Mouse (Mus musculus): ENCODE results near the gene Sh3bp5. TPM values are rescaled to one million over a fixed set of nuclear protein-coding genes. Genes with fewer than 3 reads are reported as not detected.

The Sh3bp5 gene
- total RNA-seq, 2 experiments from 2014 or later: 120 to 125 TPM

- DNase-seq (ENCODE audit: low spot score in 2 of 2): no peak
Observed at GRCm38 (mm10) chr14:31345367-31345766, 90.5 kb downstream of the Sh3bp5 start.

- DNase-seq (ENCODE audit: low spot score in 2 of 2): no peak
Observed at GRCm38 (mm10) chr14:31343241-31343640, 92.6 kb downstream of the Sh3bp5 start.

- no peak for DNase-seq (ENCODE audit: low spot score in 2 of 2)
Observed at GRCm38 (mm10) chr14:31337947-31338346, 97.9 kb downstream of the Sh3bp5 start.

GRCm38 (mm10) chr14:31337406-31337805 is 98.5 kb downstream of the Sh3bp5 start:
- DNase-seq (ENCODE audit: low spot score in 2 of 2): no peak

GRCm38 (mm10) chr14:31336369-31337155 is 99.3 kb downstream of the Sh3bp5 start, which contains the start of gene Capn7:
TSS of gene Capn7 (plus strand) at chr14:31336638.
- DNase-seq (ENCODE audit: low spot score in 2 of 2): peak; percentile 99

GRCm38 (mm10) chr14:31335765-31336164 is 100.1 kb downstream of the Sh3bp5 start:
- DNase-seq (ENCODE audit: low spot score in 2 of 2): no peak

- DNase-seq (ENCODE audit: low spot score in 2 of 2): no peak
Observed at GRCm38 (mm10) chr14:31330957-31331356, 104.9 kb downstream of the Sh3bp5 start.

- DNase-seq (ENCODE audit: low spot score in 2 of 2): no peak
Observed at GRCm38 (mm10) chr14:31329741-31330140, 106.1 kb downstream of the Sh3bp5 start.

GRCm38 (mm10) chr14:31327681-31328080 is 108.2 kb downstream of the Sh3bp5 start:
- no peak for DNase-seq (ENCODE audit: low spot score in 2 of 2)

GRCm38 (mm10) chr14:31327196-31327595 is 108.7 kb downstream of the Sh3bp5 start:
- DNase-seq (ENCODE audit: low spot score in 2 of 2): no peak

- DNase-seq (ENCODE audit: low spot score in 2 of 2): no peak
Observed at GRCm38 (mm10) chr14:31326770-31327169, 109.1 kb downstream of the Sh3bp5 start.

GRCm38 (mm10) chr14:31325551-31325950 is 110.3 kb downstream of the Sh3bp5 start:
- no peak for DNase-seq (ENCODE audit: low spot score in 2 of 2)

GRCm38 (mm10) chr14:31324851-31325250 is 111.0 kb downstream of the Sh3bp5 start:
- DNase-seq (ENCODE audit: low spot score in 2 of 2): no peak

GRCm38 (mm10) chr14:31323849-31324792 is 111.8 kb downstream of the Sh3bp5 start, which contains the start of gene Dnah1:
TSS of gene Dnah1 (minus strand) at chr14:31323896.
- DNase-seq (ENCODE audit: low spot score in 2 of 2): peak; percentile 28 to 41

- no peak for DNase-seq (ENCODE audit: low spot score in 2 of 2)
Observed at GRCm38 (mm10) chr14:31323189-31323588, 112.7 kb downstream of the Sh3bp5 start.

GRCm38 (mm10) chr14:31322191-31322590 is 113.7 kb downstream of the Sh3bp5 start:
- DNase-seq (ENCODE audit: low spot score in 2 of 2): no peak

- no peak for DNase-seq (ENCODE audit: low spot score in 2 of 2)
Observed at GRCm38 (mm10) chr14:31321181-31321580, 114.7 kb downstream of the Sh3bp5 start.

GRCm38 (mm10) chr14:31319546-31319945 is 116.3 kb downstream of the Sh3bp5 start:
- no peak for DNase-seq (ENCODE audit: low spot score in 2 of 2)

- DNase-seq (ENCODE audit: low spot score in 2 of 2): no peak
Observed at GRCm38 (mm10) chr14:31317754-31318153, 118.1 kb downstream of the Sh3bp5 start.

- no peak for DNase-seq (ENCODE audit: low spot score in 2 of 2)
Observed at GRCm38 (mm10) chr14:31316613-31317012, 119.3 kb downstream of the Sh3bp5 start.

- DNase-seq (ENCODE audit: low spot score in 2 of 2): no peak
Observed at GRCm38 (mm10) chr14:31313192-31313591, 122.7 kb downstream of the Sh3bp5 start.
